Mouse (Mus musculus) mouse trophoblast stem cell (cell line): ENCODE data around the gene Atp9a.

Source experiments
- in situ Hi-C, 2 experiments: fragments of 300-500 bp; cut with MseI, MboI; formaldehyde crosslinking; loops; 2 replicates in 1 of 2; 3 replicates in 1 of 2; pipeline ENCODE4 v1.15.1; 2025

The Atp9a gene

DNA sequence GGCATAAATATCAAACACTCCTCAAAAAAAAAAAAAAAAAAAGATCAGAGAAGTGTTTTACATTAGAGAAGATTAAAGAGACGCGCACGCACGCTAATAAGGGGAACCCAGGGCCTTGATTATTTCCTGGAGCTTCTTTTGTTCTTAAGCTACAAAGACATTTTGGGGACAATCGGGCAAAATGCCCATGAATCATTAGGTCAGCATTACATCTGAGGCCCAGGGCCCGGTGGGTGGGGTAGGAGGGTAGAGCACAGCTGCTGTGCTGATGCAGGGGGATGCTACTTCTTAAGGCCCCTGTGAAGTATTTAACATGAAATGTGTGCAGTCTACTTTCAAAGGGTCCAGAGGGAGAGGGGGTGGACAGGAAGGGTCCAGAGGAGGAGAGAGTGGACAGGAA, 97.4 kb downstream of the Atp9a start:
- in situ Hi-C loops: loop anchor here (25.0 kb wide), 1 partner anchor 383 kb away; no protein-coding TSS in a partner anchor

DNA sequence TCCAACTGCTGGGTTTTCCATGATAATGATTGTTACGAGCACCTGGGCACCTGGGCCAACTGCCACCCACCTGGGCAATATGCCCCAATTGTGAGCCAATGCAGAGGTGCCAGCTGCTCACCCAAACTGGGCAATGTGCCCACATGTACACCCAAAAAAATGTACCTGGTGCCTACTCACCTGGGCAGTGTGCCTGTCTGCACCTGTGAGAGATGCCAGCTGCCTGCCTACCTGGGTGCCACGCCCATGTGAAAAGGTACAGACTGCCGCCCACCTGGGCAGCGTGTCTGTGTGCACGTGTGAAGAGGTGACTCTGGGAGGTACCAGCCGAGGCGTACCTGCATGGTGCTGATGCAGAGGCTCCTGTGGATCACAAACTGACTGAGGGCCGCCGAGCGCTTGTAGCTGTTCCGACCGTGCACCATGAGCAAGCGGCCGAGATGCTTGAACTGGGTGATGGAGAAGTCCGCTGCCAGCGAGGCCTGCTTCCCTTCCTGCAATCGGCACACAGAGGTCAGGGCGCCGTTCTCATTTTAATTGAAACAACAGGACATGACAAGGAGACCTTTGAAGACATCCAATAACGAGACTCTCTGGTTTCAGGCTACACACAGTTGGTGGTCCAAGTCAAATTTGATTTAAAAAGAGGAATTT, 98.6 kb downstream of the Atp9a start:
- in situ Hi-C loops: loop anchor here (25.0 kb wide), 1 partner anchor 381 kb away; no protein-coding TSS in a partner anchor

DNA sequence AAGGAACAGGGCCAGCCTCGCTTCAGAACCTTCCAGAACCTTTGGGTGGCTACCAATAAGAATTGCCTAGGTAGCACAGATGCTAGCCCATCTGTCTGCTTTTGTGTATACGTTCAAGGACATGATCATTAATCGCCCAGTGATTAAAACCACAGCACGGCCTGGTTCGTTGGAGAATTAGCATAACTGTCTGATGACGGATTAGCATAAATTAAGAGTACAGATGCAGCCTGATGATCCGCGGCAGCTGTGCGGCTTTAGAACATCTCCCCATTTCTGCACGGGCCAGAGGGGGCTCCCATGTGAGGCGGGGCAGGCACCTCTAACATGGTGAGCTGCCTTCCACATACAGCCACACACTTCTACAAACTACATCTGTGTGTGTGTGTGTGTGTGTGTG, 100.0 kb downstream of the Atp9a start:
- in situ Hi-C loops: loop anchor here (25.0 kb wide), 1 partner anchor 380 kb away; no protein-coding TSS in a partner anchor

DNA sequence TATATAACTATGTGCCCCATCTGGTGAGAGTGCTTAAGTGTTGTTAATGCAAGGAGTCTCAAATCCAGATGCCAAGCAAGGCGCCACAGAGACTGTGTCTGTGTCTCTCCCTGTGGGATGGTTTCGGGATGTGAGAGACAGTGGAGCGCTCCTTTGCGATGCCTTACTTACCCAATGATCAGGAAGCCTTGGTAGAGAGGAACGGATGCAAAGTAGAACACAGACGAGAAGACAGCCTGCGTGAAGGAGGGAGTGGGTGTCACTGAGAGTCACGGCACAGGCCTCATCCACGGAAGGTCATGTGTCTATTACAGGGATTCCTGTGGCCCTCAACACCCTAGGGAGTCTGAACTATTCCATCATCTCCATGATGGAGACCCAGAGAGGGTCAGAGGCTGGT, 101.7 kb downstream of the Atp9a start:
- in situ Hi-C loops: loop anchor here (25.0 kb wide), 1 partner anchor 378 kb away; no protein-coding TSS in a partner anchor

DNA sequence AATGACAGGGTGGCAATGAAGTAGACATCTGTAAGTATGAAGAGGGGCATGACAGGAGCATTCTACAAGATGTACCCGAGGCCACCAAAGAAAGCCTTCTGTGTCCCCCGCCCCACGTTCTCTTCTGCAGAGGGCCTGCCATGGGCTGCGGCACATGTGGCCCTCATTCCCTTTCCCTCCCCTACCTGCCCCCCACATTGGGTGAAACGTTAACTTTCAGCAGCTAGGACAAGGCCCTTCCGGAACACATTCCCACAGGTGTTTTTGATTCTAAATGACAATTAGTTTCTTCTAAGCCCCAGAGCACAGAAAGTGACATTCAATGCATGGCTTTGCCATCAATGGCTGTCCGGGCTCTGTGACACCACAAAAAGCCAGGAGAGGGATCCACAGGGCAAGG, 107.3 kb downstream of the Atp9a start:
- in situ Hi-C loops: loop anchor here (25.0 kb wide), 1 partner anchor 373 kb away; no protein-coding TSS in a partner anchor

DNA sequence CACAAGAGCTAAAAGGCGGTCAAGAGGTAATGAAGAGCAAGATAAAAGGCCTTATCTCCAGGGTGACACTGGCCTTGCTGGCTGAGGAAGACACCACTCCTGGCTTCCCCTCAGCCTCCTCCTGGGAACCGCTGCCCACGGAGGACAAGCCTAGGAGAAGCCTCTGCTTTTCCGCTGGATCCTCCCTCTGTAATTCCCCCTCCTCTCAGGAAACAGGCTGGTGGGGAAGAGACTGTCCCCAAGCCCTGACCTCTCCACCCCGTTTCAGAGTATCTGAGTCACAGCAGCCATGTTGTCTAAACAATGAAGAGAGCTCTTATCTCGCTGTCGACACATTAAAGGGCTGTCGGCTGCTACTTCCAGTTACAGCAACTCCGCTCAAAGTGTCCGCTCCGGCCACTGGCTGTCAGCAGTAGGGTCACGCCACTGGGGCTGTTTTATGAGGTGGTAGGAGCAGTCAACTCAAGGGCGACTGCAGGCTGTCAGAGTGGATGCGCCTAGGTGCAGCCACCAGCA, 108.8 kb downstream of the Atp9a start:
- in situ Hi-C loops: loop anchor here (25.0 kb wide), 1 partner anchor 371 kb away; no protein-coding TSS in a partner anchor

DNA sequence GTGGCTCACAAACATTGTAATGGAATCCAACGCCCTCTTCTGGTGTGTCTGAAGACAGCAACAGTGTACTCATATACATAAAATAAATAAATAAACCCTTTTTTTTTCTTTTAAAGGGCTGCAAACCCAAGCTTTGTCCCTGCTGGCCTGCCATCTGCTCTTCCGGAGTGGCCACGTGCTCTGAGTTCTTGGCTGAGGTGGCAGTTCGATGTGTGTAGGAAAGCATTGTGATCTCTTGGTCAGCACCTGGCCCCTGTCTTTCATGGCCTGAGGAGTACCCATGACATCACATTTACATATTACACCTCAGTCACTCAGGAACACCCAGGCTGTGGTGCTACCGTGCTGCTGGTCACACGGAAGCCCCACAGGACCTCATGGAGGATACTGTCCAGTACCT, 109.7 kb downstream of the Atp9a start:
- in situ Hi-C loops: loop anchor here (25.0 kb wide), 1 partner anchor 370 kb away; no protein-coding TSS in a partner anchor

DNA sequence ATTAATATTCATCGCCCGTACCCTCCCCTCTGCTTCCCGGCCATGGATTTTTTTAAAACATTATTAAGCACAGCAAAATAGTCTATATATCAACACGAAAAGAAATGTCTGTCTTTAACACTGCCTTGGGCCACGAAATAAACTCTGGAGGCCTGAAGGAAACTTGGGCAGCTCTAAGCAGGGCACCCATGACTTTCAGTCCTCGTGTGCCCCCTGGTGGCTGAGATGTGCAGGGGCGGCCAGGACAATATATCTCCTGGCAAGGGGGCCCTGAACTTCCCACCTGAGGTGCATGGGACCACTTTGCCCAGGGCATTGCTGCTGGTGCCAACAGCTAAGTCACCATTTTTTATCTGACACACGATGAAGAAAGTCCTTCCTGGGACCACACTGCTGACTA, 113.4 kb downstream of the Atp9a start:
- in situ Hi-C loops: loop anchor here (5.0 to 25.0 kb wide), 3 partner anchors 156 to 366 kb away; no protein-coding TSS in a partner anchor

DNA sequence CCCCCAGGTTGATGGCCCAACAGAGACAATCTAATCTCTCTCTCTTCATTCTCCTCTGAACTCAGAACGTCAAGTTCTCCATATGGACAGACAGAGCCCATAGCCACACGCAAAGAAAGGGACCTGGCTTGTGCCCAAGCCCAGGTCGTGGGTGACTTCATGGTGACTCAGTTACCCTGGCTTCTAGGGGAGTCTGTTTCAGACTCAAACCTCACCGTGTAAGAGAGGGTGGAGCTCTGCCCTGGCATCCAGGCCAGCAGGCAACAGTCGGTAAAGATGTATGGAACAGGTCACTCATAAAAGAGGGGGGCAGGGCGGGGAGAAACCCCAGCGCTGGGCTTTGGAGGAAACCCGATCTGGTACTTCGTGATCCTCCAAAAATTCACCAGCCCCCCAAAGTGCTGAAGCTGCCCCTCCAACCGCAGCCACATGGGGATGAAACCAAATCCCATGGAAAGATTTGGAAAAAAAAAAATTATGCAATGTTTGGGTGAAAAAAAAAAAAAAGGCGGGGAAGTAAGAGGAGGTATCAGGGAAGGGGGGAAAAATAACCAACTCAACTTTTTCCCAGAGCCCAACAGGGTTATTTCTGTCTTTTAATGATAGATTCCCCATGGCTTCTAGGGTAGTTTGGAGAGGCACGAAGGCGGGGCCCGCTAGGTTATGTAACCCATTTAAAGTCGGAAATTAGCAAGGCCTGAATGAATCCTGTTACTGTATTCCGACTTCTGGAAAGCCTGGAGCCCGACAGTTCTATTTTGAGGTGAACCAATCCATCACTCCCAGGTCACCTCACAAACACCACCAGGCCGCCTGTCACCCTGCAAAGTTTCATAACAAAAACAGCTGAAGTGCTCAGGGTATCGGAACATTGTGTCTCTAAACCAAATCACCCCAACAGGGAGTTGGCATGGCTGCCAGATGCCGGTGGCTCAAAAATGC, 114.1 kb downstream of the Atp9a start:
- in situ Hi-C loops: loop anchor here (5.0 to 25.0 kb wide), 3 partner anchors 156 to 366 kb away; no protein-coding TSS in a partner anchor

DNA sequence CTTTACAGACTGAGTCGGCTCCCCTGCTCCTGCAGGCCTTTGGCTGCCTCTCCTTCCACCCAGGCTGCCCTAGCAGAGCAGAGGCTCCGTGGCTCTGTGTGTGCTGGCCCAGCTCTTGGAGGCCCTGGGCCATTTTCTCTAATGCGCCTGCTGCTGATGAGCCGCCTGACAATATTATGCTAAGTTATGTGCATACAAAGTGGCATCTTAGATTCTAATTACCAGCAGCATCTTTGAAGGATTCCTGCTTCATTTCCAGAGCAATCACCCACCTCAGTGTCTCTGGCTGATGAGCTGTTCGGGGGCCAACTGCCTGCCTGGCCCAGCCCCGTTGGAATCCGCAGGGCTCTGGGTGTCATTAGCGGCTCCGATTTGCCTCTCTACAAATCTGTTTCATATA, 115.8 kb downstream of the Atp9a start:
- in situ Hi-C loops: loop anchor here (5.0 to 25.0 kb wide), 3 partner anchors 154 to 364 kb away; no protein-coding TSS in a partner anchor

DNA sequence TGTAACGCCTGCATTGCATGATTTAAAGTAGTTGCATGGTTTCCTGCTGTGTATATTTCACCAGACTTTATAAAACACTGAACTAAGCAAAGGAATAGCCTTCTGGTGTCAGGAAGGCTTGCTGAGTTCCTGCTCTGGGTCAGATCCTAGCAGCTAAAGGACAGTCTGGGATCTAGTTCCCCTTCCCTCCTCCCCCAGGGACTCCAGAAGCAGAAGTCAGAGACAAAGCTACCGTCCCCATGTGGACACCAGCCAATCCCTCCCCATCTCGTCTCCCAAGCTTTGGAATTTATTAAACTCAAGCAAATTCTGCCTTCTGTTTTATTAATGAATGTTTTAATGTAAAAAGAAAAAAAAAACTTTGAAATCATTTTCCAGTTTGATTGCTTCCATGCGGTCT, 117.1 kb downstream of the Atp9a start:
- in situ Hi-C loops: loop anchor here (5.0 to 25.0 kb wide), 3 partner anchors 153 to 363 kb away; no protein-coding TSS in a partner anchor

DNA sequence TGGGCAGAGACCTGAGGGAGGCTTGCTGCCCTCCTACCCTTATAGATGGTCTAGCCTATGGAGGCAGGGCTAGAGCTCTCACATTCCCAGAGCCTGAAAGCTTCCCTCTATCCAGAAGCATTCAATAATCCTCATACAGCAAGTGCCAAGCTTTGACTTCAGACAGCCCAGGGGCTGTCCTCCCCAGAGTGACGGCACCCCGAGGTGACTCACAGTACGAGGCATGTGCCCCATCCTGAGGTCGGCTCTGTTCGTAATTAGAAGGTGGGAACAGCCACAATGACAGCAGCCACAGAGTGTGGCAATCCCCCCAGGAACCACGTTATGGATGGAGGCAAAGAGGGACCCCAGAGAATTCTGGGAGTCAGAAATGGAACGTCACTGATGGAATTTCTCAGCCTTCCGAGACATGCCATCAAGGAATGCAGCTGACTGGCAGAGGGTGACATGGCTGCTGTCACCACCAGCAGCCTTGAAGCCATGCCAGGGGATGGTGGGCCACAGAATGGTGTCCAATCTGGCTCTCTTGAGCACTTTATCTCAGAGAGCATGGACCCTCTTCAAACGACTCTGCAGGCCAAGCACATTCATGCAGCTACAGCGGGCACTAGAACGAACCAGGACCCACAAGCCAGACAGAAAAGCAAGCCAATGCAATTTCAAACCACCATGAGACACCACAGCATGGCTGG, 121.0 kb downstream of the Atp9a start:
- in situ Hi-C loops: no loop called here

DNA sequence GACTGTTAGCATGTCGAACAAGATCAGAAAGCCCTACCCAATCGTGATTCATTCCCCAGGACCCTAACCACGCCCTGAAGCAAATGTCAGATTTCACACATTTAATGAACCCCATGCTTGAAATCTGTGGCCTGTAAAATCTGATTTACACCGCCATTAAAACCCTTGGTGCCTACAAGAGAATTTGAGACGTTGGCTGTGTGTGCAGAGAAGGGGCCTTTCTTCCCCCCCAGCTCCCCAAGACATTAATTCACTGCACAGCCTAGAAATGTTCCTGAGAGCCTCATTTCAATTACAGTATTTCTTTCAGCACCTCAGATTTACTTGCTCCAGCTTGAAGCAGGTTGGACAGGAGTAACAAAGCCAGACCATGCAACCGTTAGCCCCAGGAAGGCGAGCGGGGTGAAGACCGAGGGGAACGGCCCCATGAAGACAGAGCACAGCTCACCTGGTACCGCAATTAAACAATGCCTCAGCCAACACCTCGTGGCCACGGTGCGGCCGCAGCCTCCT, 123.9 kb downstream of the Atp9a start:
- in situ Hi-C loops: no loop called here

DNA sequence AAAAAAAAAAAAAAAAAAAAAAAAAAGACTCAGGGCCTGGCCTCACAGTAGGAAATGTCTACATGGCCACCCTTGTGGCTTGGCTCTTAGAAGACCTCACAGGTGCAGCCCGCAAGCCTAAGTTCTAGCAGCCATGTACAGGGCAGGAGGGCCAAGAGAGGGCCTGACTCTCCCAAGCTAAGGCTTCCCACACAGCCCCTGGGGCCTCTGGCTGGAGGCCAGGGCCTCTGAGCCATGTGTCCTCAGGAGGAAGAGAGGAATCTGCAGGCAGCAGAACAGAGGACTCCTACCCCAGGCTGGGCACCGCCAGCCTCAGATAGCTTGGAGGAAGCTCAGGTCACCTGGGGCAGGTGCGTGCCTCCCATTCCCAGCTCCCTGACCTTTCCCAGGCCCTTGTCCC, 127.0 kb downstream of the Atp9a start:
- in situ Hi-C loops: no loop called here

DNA sequence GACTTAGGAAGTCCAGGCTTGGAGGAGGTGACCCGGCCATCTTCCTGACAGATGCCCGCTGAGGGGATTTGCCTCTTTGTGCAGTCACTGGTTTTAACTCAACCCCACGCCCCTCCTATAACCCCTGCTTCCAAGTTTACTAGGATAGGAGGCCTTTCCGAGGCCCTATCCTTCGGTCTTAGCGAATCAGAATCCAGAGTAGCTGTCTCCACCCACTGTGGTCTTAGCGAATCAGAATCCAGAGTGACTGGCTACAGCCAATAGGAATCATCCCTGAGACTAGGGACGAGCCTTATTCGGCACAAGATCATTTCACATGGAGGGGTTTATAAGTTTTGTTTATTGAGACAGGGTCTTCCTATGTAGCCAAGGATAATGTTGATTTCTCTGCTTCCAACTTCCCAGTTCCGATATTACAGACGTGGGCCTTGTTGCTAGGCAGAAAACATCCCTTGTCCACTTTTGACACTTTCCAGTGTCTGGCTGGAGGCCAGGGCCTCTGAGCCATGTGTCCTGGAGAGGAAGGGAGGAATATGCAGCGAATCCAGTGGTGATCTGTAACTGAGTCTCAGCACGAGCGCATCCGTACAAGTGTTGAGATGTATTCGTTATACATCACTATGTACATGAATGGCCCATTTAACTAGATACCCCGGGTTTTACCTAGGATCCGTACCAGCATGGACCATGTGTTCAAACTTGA, 127.9 kb downstream of the Atp9a start:
- in situ Hi-C loops: no loop called here

DNA sequence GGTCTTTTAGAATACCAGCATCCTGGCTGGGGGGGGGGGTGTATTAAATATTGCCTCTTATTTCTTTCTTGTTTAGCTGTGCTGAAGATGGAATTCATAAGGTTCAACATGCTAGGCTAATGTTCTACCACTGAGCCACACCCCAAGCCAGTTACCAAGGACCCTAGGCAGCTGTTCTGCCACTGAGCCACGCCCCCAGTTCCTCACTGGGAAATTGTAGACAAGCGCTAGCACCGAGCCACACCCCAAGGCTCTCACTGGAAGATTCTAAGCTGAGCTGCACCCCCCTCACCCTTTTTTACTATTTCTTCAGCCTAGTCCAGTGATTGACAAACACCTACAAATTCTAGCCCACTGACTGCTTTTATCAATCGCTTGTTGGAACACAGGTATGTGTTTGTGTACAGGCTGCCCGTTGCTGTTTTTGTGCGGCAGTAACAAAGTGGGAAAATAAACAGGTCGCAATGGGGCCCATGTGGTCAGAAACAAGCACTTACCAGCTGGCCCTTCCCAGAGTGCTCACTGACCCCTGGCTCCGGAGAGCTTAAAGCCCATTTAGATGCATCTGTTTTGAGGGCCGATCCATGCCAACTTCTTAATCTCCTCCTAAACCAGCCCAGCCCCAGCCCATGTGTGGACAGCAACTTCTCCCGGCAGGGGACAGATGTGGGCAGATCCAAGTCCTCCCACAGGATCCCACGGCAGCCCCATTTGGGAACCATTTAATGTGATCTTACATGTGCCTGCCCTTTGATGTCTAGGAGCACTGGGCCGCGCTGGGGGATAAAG, 128.9 kb downstream of the Atp9a start:
- in situ Hi-C loops: no loop called here

DNA sequence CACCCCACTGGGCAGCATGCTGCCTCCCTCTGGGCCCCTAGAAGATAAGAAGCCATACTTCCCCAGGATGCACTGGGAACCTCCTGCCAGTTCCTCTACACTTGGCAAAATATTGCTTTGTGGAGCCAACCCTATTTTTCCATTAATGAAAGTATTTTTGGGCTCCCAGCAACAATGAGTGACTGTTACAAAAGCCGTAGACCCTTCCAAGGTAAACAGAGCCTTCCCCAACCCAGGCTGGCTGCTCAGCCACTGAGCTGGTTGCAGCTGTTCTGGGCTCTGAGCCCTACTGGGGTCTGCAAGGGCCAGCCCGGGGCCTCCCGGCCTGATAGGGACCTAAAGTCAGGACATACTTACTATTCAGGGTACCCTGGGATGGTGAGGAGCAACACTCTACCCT, 131.3 kb downstream of the Atp9a start:
- in situ Hi-C loops: no loop called here

DNA sequence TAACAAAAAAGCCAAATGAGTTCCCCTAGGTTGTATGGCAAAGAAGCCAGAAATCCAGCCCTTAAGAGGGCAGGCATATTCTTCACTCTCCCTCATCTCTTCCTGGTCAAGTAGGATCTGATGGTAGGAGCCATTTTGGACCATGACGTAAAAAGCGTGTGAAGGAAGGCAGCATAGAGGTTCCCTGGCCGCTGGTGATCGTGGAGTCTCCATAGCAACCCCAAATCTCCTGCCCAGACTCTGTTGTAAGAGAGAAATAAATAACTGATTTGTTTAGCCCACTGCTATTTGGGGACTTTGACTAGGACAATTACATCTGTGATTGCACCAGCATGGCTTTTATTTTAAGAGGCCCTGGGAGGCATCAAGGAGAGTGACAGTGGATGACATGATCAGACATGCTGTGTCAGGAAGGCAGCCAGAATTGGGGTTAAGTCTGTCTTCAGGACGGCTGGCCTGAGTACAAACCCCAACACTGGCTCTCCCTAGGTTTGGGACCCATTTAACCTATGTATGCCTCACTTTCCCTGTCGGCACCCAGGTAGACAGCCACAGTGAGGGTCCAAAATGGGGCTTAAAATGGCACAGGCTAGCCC, 132.5 kb downstream of the Atp9a start:
- in situ Hi-C loops: no loop called here

DNA sequence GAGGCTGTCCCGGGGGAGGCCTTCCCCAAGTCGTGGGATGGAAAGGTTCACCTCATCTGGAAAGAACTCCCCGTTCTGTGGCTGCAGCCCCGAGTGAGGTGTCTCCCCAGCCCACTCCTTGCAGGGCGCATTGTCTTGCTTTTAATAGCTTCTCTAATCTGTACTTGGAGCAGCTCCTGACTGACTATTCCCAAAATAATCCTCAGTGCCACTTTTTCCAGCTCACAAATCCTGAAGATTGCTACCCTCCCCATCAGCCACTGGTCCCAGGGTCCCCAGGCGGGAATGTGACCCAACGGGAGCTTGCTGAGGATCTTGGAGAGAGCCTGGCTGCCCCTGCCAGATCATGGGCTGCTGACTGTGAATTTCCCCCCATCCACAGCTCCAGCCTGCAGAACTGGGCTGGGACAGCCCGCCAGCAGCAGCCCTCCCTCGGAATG, 134.1 kb downstream of the Atp9a start:
- in situ Hi-C loops: no loop called here
